Mouse (Mus musculus) layer of hippocampus, adult 18-20 months (tissue): ENCODE results near the gene Atad3a. TPM values are rescaled to one million over a fixed set of nuclear protein-coding genes. Genes with fewer than 3 reads are reported as not detected.

Experiments
- DNase-seq, 2 experiments: peaks; one replicate each; pipeline ENCODE4 v3.0.0; 2022; ENCODE audit warnings: low spot score in 2 of 2
- total RNA-seq, 2 experiments: library from RNA; stranded (reverse); gene quantifications; 2 replicates each; pipeline ENCODE4 v1.2.3; 2021

The Atad3a gene
- total RNA-seq, 2 experiments from 2014 or later: 50.6 to 50.9 TPM

DNA sequence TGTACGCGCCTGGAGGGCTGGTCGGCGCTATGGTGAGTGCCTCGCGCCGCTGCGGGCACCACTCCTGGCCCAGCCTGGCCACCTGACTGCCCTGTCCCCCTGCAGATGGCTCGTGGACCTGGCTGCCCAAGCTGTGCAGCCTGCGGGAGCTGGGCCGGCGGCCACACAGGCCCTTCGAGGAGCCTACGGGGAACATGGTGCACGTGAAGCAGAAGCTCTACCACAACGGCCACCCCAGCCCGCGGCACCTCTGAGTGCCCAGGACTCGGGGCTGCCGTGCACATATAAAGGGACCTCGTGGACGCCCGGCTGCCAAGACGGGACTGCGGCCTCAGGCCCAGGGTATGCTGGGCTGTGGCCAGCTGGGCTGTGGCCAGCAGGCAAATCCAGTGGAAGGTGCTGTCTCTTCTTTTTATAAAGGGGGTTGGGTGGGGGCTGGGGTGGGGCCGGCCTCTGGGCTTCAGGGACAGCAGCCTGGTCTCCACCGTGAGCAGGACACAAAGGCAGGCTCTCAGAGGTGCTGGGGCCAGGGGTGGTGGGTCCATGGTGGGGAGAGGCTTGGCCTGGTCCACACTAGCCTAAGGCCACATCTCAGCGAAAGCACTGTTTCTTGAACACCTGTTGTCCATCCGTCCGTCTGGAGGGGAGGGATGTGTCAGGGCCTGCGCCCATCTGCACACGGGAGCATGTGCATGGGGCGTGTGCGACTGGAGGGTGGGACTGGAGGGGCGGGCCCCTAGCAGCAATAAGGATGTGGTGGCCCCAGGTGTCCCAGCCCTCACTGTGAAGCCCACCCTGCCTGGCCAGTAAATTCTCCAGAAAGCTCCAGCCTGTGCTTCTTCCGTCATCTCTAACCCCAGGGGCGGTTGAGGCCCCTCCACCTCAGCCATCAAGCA is 20.9 kb downstream of the Atad3a start:
- DNase-seq: no peak

DNA sequence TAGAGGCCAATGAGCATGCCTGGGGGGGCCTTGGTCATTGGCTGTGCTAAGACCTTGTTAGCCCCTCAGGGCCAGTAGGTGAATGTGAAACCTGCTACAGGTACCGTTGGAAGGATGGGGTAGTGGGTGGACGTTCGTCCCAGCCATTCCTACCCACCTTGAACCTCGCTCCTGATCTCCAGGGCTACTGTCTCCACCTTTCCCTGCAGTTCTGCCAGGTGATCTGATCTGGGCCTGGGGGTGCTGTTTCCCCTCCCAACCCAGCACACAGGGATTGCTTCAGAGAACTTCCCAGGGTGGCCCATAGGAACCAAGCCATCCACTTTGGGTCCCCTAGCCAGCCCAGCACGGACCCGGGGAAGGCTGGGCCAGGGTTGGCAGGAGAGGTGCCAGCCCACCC is 21.7 kb downstream of the Atad3a start:
- no peak for DNase-seq

DNA sequence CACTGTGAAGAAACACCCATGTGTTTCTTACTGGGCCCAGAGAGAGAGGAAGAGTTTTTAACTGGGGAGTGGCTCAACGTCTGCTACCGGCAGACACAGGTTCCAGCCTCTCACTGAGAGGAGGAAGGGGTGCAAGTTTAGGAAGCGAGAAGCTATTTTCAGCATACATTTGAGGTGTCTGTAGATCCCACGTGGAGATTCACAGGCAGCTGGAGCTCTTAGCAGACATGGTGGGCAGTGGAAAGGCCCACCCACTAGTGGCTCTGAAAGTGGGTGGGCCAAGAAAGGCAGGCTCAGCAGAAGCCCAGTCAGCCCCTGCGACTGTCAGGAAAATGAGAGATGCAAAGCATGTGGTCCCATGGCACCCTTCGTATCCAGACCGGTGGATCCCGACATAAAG is 22.6 kb downstream of the Atad3a start:
- no peak for DNase-seq

DNA sequence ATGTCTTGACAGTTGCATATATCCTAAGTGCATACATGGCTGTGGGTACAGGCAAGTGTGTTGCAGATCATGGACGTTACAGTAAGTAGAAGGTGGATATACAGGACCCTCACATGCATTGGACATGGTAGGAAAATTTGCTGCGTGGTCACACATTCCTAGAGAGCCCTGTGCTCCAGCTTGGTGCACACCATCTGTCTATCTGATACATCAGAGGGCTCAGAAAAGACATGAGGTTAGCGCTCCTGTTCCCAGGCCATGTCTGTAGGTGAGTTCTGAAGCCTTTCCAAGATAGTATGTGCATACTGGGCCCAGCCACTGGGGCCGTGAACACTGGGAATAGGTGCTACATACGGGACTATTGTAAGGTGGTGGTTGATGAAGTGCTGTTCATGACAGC is 24.5 kb downstream of the Atad3a start:
- DNase-seq: no peak

DNA sequence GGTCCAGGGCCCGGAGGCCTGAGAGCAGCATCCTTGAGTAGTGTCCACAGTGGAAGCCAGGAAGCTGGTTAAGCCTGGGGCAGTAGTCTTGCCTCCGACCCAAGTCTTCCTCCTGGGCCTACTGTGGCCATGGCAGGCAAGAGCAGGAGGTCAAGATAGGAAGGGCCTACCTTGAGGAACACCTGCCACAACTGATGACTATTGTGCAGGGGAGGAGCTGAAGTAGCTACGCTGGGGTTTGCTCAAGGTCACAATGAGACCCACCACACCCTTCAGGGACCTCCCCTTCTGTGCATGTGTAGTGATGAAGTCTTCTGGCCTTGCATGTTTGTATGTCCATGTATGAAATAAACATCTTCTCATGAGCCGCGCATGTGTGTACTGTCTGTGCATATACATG is 25.1 kb downstream of the Atad3a start:
- no peak for DNase-seq

DNA sequence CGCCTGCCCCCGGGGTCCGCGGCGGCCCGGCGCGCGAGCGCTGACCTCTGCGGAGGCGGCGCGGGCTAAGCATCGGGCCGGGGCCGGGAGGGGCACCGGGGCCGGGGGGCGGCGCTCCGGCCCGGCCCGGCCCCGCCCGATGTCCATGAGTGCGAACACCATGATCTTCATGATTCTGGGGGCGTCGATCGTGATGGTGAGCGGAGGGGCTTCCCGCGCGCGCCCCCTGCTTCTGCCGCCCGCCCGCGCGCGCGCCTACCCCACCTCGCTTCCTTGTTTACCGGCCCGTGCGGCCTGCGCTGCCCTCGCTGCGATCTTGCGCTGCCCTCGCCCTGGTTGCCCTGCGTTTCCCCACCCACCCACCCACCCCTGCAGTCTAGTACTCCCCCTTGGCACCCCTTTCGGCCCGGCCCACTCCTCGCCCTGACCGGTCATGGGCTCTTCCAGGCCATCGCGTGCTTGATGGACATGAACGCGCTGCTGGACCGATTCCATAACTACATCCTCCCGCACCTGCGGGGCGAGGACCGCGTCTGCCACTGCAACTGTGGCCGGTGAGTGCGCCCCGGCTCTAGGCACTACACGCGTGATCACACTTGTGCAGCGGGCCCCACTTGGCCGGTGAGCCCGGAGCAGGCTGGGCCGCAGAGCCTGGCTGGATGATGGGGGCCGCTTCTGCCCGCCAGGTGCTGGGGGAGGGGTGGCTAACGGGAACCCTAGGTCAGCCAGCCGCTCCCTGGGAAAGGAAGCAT is 25.8 kb downstream of the Atad3a start:
- DNase-seq: peak in 1 of 2 experiments; percentile 37

DNA sequence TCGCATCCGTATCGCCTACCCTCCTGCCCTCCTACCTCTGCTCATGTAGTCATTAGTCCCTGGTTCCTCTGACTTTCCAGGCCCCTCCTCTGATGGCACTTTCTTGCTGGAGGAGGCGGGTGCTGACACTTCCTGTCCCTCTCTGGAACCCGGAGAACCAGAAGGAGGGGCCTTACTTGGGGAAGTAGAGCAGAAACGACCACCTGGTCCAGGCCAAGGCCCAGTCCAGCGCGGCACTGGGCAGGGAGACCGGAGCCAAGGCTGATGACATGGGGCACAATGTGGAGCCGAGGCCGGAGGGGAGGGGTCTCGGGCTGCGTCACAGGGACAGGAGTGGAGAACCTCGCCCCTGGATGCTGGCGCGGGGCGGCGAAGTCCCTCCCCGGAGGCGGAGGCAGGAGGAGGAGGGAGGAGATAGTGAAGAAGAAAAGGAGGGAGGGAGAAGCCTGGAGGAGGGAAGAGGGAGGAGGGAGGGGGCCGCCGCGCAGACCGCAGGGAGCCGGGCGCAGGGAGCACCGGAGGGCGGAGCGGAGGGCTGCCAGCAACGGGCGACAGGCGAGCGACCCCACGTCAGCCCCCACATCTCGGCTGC is 26.4 kb downstream of the Atad3a start, which contains the start of gene Tmem240:
Gene Tmem240 (plus strand): TSS at position 451 of the 592 bp plus-strand sequence.
- peak; percentile 90 for DNase-seq

DNA sequence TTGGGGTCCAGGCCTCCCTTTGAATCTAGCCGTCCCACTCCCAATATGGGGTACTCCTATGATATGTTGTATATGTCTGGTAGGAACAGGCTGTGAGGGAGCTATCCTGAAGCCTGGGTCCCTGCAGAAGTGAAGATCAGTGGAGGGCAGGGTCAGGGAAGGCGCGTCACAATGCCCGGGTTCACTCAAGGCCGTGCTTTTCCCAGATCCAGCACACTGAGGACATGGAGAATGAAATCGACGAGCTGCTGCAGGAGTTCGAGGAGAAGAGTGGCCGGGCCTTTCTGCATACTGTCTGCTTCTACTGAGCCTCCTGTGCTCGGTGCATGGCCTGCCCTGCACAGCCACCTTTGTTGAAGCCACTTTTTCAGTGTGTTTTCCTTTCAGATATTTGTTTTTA is 27.6 kb downstream of the Atad3a start:
- DNase-seq: no peak

DNA sequence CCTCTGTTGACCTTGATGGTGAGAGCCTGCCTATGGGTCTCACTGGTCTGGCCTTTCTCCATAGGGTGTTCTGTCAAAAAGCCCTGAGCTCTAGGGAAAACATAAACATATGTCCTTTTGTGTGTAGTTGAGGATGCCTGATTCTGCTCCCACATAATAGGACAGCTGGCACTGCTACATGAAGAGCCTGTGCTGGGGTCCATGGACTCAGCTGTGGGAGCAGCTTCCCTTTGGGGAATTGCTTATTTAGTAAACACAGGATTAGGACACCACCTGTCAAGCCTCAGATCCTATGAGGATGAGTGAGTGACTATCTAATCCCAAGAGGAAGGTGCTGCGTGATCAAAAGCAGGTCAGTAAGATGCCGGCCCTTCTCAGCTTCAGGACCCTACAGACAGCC is 32.9 kb downstream of the Atad3a start:
- no peak for DNase-seq

DNA sequence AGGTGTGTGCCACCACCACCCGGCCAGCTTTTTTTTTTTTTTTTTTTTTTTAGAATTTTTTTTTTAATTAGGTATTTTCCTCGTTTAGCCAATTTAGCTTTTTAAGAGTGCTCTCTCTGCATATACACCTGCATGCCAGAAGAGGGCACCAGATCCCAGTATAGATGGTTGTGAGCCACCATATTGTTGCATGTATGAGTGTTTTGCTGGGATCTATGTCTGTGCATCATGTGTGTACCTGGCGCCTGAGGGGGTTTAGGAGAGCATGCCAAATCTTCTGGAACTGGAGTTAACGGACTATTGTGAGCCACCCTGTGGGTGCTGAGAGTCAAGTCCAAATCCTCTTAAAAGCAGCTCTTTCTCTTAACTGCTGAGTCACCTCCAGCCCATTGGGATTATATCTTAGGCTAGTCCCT is 39.2 kb downstream of the Atad3a start:
- peak in 1 of 2 experiments; percentile 34 for DNase-seq

DNA sequence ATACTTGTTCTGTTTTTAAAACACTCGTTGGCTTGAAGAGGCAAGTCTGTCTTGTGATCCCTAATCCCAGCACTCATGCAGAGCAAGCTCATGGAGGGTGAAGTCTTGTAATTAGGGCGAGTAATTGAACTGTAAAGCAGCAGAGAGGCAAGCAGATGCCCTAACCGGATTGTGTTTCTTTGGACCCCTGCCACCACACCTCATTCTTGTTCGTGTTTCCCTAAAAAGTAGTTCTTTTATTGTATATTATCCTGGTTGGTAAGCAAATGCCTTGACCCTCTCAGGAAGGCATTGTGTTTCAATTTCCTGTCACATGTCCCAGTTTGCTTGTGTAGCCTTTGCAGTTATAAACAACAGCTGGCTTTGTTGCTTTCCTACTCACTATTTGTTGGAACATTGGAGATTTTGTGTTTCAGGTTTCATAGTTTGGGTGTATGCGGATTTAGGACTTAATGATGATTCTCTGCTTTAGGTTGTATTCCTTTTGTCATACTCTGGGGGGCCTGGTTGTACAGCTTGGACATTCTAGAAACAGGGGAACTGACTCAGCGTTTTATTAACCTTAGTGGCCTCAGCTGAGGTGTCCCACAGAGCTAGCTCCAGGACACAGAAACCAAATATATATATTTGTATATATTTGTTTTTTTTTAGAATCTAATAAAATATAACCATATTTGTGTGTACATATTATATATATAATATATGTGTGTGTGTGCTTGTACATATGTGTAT is 50.2 kb downstream of the Atad3a start:
- peak in 1 of 2 experiments; percentile 44 for DNase-seq

DNA sequence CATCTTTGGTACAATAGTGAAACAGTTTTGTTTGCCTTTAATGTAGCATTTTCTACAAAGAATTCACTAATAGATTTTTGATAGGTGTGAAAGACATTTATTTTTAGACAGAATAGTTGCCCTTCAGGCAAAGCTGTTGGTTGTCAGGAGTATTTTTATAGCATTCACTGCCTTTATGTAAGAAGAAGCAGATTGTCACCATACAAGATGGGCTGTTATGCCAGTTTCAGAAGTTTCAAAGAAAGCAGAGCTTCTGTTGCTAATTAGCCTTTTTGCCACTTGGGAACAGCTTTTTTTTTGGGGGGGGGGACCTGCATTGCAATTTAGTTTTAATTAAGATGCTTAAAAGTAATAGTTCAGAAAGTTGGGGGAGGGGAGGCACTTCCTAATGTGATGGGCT is 51.9 kb downstream of the Atad3a start:
- peak in 1 of 2 experiments; percentile 42 for DNase-seq

DNA sequence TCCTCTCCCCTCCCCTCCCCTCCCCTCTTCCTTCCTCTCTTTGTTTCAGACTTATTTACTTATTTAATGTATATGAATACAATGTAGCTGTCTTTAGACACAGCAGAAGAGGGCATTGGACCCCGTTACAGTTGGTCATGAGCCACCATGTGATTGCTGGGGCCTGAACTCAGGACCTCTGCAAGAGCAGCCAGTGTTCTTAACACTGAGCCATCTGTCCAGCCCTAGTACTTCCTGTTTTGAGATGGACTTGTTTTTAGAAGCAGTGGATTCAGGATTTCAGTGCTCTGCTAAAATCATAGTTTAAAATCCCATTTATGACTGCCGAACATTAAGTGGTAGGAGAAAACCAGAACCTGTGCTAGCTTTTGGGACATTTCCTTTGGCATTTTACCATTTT is 52.3 kb downstream of the Atad3a start:
- no peak for DNase-seq

DNA sequence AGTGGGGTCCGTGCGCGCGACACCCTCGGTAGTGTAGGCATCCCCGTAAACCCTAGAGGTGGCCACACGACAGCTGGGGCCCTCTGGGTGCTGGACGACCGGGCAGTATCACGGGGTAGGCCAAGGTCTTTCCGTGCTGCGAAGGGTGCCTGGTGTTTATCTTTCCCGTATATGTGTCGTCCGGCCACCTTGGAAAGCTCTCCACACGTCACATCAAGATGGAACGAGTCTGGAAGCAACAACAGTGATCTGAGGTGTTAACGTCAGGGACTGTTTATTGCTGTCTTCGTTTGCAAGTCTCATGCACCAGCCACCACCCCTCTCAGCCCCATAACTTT is 55.3 kb downstream of the Atad3a start:
- no peak for DNase-seq

DNA sequence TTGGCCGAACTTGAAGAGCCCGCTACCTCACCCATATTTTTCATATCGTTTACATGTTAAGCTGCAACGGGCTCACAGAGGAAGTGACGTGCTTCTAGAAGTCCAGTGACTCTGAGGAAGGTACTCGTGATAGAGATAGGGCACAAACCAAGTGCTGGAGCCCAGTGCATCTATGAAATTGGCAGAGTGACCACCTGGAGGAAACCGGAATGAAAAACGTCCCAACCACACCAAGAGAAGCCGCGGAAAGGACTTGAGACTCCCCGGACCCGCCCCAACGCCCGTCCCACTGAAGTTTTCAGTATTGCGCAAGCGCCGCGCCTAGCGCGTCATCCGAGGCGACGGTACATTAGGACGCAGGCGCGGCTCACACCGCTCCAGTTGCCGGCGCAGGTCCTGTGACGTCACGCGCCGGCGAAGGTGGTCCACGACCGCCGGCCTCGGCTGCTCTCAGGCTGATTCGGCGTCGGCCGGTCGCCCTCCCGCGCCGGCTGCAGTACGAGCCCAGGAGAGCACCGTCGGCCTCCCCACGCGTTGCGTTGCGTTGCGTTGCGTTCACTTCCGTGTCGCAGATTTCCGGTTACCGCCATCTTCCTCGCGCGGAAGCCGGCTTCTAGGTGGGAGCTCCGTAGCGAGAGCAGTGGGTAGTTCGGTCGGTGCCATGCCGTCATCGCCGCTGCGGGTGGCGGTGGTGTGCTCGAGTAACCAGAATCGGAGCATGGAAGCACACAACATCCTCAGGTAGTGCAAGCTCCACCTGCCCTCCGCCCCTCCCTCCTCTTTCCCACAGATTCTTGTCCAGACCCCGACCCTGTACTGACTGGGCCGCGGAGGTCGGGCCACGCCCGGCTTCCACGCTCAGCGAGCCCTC is 55.9 kb downstream of the Atad3a start, which contains the start of gene Ssu72:
Gene Ssu72 (plus strand): TSS at position 80 of the 871 bp plus-strand sequence.
- DNase-seq: peak; percentile 92 to 97

DNA sequence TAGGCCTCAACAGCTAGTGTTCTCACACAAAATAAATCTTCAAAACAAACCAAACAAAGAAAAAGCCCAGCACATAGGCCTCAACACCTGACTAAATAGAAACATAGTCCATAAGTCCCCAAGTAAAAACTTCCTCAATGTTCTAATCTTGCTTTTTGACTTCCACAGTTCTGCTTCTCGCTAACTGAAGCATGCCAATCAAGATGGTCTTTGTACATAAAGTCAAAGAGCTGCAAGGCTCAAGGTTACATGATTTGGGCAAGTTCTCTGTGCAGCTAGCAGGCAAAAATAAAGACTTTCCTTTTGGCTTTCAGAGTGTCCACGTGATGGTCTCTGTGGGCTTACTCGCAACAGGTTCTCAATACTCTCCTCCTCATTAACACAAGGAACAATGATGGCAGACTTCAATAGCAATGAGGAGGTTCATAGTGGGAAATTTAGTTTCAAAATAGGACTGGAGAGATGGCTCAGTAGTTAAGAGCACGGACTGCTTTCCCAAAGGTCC is 57.4 kb downstream of the Atad3a start:
- no peak for DNase-seq

DNA sequence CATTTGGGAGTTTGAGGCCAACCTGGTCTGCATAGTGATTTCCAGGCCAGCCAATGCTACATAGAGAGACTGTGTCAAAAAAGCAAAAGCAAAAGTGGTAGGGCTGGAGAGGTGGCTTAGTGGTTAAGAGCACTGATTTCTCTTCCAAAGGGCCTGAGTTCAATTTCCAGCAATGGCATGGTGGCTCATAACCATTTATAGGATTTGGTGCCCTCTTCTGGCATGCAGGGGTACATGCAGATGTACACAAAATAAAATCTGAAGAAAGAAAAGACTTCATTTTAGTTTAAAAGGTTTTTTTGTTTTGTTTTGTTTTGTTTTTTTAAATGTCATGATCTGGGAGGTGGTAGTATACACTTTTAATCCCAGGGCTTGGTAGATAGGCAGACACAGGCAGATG is 60.5 kb downstream of the Atad3a start:
- no peak for DNase-seq

DNA sequence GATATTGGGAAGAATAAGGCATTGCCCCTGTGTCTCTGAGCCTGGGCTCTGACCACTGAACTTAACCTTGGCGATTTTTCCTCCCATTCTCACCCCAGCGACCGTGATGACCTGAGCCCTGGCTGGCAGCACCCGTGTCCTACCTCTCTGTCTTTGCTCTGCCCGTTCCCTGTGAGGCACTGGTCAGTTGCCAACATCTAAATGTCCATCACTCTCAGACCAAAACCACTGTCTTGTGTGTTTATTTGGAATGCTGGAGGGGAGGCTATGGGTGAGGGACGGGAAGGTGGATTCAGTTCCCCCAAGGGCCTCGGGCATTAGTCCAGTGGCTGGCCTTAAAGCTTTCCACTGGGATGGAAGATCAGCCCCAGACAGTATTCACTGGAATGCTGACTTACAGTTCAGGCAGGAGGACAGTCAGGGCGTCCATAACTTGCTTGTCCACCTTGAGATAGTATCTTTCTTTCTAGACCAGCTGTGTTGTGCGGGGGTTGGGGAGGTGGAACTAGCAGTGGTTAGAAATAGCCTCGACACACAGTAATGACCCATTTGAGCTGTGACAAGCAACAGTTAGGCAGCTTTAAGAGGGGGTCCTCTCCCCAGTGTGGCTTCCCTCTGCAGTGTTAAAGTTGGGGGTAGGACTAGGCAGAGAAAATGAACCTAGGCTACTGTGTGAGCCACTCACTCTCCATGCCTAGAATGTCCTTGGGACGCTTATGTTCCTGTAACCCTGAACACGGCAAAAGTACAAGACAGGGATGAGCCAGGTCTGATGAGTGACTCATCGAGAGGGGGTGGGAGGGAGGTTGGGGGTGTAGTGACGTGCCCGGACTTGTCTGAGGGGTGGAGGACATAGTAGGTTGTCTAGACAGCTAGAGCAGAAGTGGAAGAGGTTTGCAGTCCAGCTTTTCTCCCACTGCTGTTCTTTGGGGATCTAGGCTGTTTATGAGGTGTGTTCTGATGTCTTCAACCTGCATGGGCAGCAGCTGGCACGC is 64.3 kb downstream of the Atad3a start:
- DNase-seq: no peak
